In genomic region chr17:35812736-35813135, GRCm38 (mm10) we compare ENCODE assay signal across 9 mouse cellular contexts. TPM values are rescaled to one million over a fixed set of nuclear protein-coding genes. Genes with fewer than 3 reads are reported as not detected.
DNase-seq lines count a peak whose midpoint lies in the region; ATAC-seq and TF ChIP-seq lines count a peak whose summit lies in the region.
"Had no signal": no experiment of that assay in that cellular context is flagged by ENCODE, and none has a peak within 500 bp of the region (broad histone marks: within the 10 kb centered on the region; RNA-seq: fewer than 3 reads in every experiment).

No protein-coding gene starts in this region.

- no peak overlapping the region for H3K4me2 ChIP-seq in forebrain, embryonic 13.5 days
- no peak overlapping the region for H3K4me2 ChIP-seq in forebrain, postnatal 0 days (ENCODE audit: low read depth)
- no peak overlapping the region for H3K4me2 ChIP-seq in kidney, embryonic 15.5 days
- no peak overlapping the region; the same call in 1 of the 2 replicates for H3K4me2 ChIP-seq in CH12.LX (ENCODE audit: insufficient read depth, low read depth, poor library complexity, severe bottlenecking)
- no peak overlapping the region for H3K4me2 ChIP-seq in limb, embryonic 13.5 days (replicated peaks)

- no peaks in the 10 kb centered on the region for H3K79me2 ChIP-seq in CH12.LX (replicated peaks; ENCODE audit: control insufficient read depth, extremely low read depth, insufficient read depth, poor library complexity, severe bottlenecking)

- no peak for DNase-seq in forebrain, postnatal 0 days
- no peak for DNase-seq in kidney, postnatal 10 days
- no peak for DNase-seq in CH12.LX (ENCODE audit: extremely low read depth)
- no peak for DNase-seq in ovary, postnatal 36 days (ENCODE audit: low spot score)
- DNase-seq: cerebellum, adult 8-10 months had no signal

- H3K36me3 ChIP-seq in forebrain, embryonic 13.5 days (ENCODE audit: poor library complexity, severe bottlenecking), result no peaks in the 10 kb centered on the region
- H3K36me3 ChIP-seq in forebrain, postnatal 0 days (ENCODE audit: insufficient read depth), result no peaks in the 10 kb centered on the region
- H3K36me3 ChIP-seq in kidney, embryonic 15.5 days, result no peaks in the 10 kb centered on the region
- no peaks in the 10 kb centered on the region for H3K36me3 ChIP-seq in CH12.LX (replicated peaks in 1 of 2; ENCODE audit: control insufficient read depth in 1 of 2, insufficient read depth in 1 of 2, low read length in 1 of 2)
- no peaks in the 10 kb centered on the region for H3K36me3 ChIP-seq in limb, embryonic 13.5 days

- TF ChIP-seq RAD21 in CH12.LX (IDR thresholded peaks at IDR 0.05; ENCODE audit: low read depth, low read length), result no peak

- dilution Hi-C loops in CH12.LX (cut with MboI; ENCODE audit: extremely low pct_ligation_motif_present, extremely low pct_unique_long_range_greater_than_20kb, low sequenced_read_pairs), result no loop called here

- H3K27ac ChIP-seq in forebrain, embryonic 13.5 days, result peak overlapping the region; percentile 57
- no peak overlapping the region for H3K27ac ChIP-seq in forebrain, postnatal 0 days (ENCODE audit: low read depth, low read length)
- peak overlapping the region; percentile 69 for H3K27ac ChIP-seq in kidney, embryonic 15.5 days
- peak overlapping the region; percentile 46 for H3K27ac ChIP-seq in CH12.LX (ENCODE audit: insufficient read depth, low read depth)
- H3K27ac ChIP-seq in limb, embryonic 13.5 days, result peak overlapping the region; percentile 81

- no peaks in the 10 kb centered on the region for H3K27me3 ChIP-seq in forebrain, embryonic 13.5 days
- no peaks in the 10 kb centered on the region for H3K27me3 ChIP-seq in forebrain, postnatal 0 days (ENCODE audit: insufficient read depth, low read length)
- no peaks in the 10 kb centered on the region for H3K27me3 ChIP-seq in kidney, embryonic 15.5 days
- no peaks in the 10 kb centered on the region for H3K27me3 ChIP-seq in CH12.LX (replicated peaks)
- H3K27me3 ChIP-seq in limb, embryonic 13.5 days, result no peaks in the 10 kb centered on the region

- no peak for TF ChIP-seq EP300 in CH12.LX (IDR thresholded peaks at IDR 0.05; ENCODE audit: low read length)

- H3K9me3 ChIP-seq in forebrain, embryonic 13.5 days (replicated peaks), result no peaks in the 10 kb centered on the region
- no peaks in the 10 kb centered on the region for H3K9me3 ChIP-seq in forebrain, postnatal 0 days (ENCODE audit: low read length)
- no peaks in the 10 kb centered on the region for H3K9me3 ChIP-seq in kidney, embryonic 15.5 days (replicated peaks)
- no peaks in the 10 kb centered on the region for H3K9me3 ChIP-seq in CH12.LX (replicated peaks; ENCODE audit: low read length)
- no peaks in the 10 kb centered on the region for H3K9me3 ChIP-seq in limb, embryonic 13.5 days

- no peak for ATAC-seq in forebrain, embryonic 13.5 days
- no peak for ATAC-seq in forebrain, postnatal 0 days
- peak; percentile 7; the same call in 1 of the 2 replicates for ATAC-seq in kidney, embryonic 15.5 days (replicated peaks; ENCODE audit: low FRiP score)
- no peak for ATAC-seq in limb, embryonic 13.5 days (ENCODE audit: low FRiP score, low read depth)
- ATAC-seq in erythroblast, adult 5-6 weeks (replicated peaks; ENCODE audit: low FRiP score, poor library complexity, severe bottlenecking), result no peak

- no peak for TF ChIP-seq CTCF in forebrain, postnatal 0 days (IDR thresholded peaks at IDR 0.05; ENCODE audit: low read depth)
- TF ChIP-seq CTCF in CH12.LX (conservative IDR thresholded peaks at IDR 0.05 in 1 of 2, IDR thresholded peaks at IDR 0.05 in 1 of 2; ENCODE audit: low read depth in 2 of 2, low read length in 2 of 2), result no peak

- TF ChIP-seq POLR2A in CH12.LX (IDR thresholded peaks at IDR 0.05; ENCODE audit: low read depth, low read length), result no peak

- peaks cover 9% of the 10 kb centered on the region; the same call in 1 of the 2 replicates for H3K4me1 ChIP-seq in forebrain, embryonic 13.5 days
- H3K4me1 ChIP-seq in forebrain, postnatal 0 days (ENCODE audit: insufficient read depth), result no peaks in the 10 kb centered on the region
- H3K4me1 ChIP-seq in kidney, embryonic 15.5 days, result peaks cover 46% of the 10 kb centered on the region
- H3K4me1 ChIP-seq in CH12.LX (ENCODE audit: control insufficient read depth in 1 of 2, insufficient read depth in 2 of 2), result peaks cover 25 to 41% of the 10 kb centered on the region in 2 experiments
- peaks cover 50% of the 10 kb centered on the region for H3K4me1 ChIP-seq in limb, embryonic 13.5 days

- WGBS in forebrain, embryonic 13.5 days, result 71% methylated on average over 6 of the region's 6 CpGs
- 67% methylated on average over 6 of the region's 6 CpGs for WGBS in forebrain, postnatal 0 days
- WGBS in kidney, embryonic 15.5 days, result 53% methylated on average over 6 of the region's 6 CpGs
- 67% methylated on average over 6 of the region's 6 CpGs for WGBS in limb, embryonic 13.5 days

- in situ Hi-C loops in CH12.LX (cut with MboI; ENCODE audit: low pct_ligation_motif_present, low pct_unique_long_range_greater_than_20kb, low sequenced_read_pairs), result no loop called here

- H3K4me3 ChIP-seq in forebrain, embryonic 13.5 days, result no peak overlapping the region
- no peak overlapping the region for H3K4me3 ChIP-seq in forebrain, postnatal 0 days (ENCODE audit: low read depth, low read length)
- H3K4me3 ChIP-seq in kidney, embryonic 15.5 days (replicated peaks), result no peak overlapping the region
- H3K4me3 ChIP-seq in CH12.LX (replicated peaks in 1 of 3; ENCODE audit: low read depth in 2 of 3, low read length in 2 of 3, poor library complexity in 1 of 3), result no peak overlapping the region
- no peak overlapping the region for H3K4me3 ChIP-seq in limb, embryonic 13.5 days

- H3K9ac ChIP-seq in forebrain, embryonic 13.5 days, result no peak overlapping the region
- H3K9ac ChIP-seq in forebrain, postnatal 0 days, result no peak overlapping the region
- H3K9ac ChIP-seq in kidney, embryonic 15.5 days, result no peak overlapping the region
- no peak overlapping the region for H3K9ac ChIP-seq in CH12.LX (ENCODE audit: insufficient read depth, low read depth)
- H3K9ac ChIP-seq in limb, embryonic 13.5 days, result no peak overlapping the region

RNA-seq across cellular contexts. Expression of gene Ier3, which starts 8.7 kb away (rescaled TPM):
- 4.5 and 5.2 TPM in 2 replicates for polyA plus RNA-seq in forebrain, embryonic 13.5 days (2015; fragmentation: Nextera tagmentation; extraction: Ambion mirVana)
- total RNA-seq in forebrain, postnatal 0 days (2014; rRNA removed), result 8.9 and 9.0 TPM in 2 replicates
- polyA plus RNA-seq in forebrain, postnatal 0 days (2015; fragmentation: Nextera tagmentation; extraction: Ambion mirVana), result 13.0 and 13.1 TPM in 2 replicates
- 25.3 and 25.4 TPM in 2 replicates for polyA plus RNA-seq in kidney, embryonic 15.5 days (2015; fragmentation: Nextera tagmentation; extraction: Ambion mirVana)
- total RNA-seq in CH12.LX (2012; rRNA removed) (16.5 and 27.2 TPM in 2 replicates), CH12.LX (2014; rRNA removed) (13.9 and 15.0 TPM in 2 replicates)
- 12.4 and 12.6 TPM in 2 replicates for polyA plus RNA-seq in CH12.LX (2012; ENCODE audit: insufficient read length, low read depth)
- 13.7 and 14.7 TPM in 2 replicates for polyA plus RNA-seq in limb, embryonic 13.5 days (2015; fragmentation: Nextera tagmentation; extraction: Ambion mirVana)
- 7.5 and 11.9 TPM in 2 replicates for total RNA-seq in erythroblast, adult 5-6 weeks (2015; ENCODE audit: low replicate concordance)
- 2.1 and 8.0 TPM in 2 replicates for total RNA-seq in erythroblast, adult 5-6 weeks (2017; ENCODE audit: low replicate concordance)

RNA-seq across cellular contexts. Expression of gene Flot1, which starts 10.3 kb away (rescaled TPM):
- 57.0 and 57.7 TPM in 2 replicates for polyA plus RNA-seq in forebrain, embryonic 13.5 days (2015; fragmentation: Nextera tagmentation; extraction: Ambion mirVana)
- 90.4 and 103 TPM in 2 replicates for total RNA-seq in forebrain, postnatal 0 days (2014; rRNA removed)
- polyA plus RNA-seq in forebrain, postnatal 0 days (2015; fragmentation: Nextera tagmentation; extraction: Ambion mirVana), result 104 and 113 TPM in 2 replicates
- 42.3 and 44.6 TPM in 2 replicates for polyA plus RNA-seq in kidney, embryonic 15.5 days (2015; fragmentation: Nextera tagmentation; extraction: Ambion mirVana)
- total RNA-seq in CH12.LX (2012; rRNA removed), result 14.2 and 21.6 TPM in 2 replicates
- 12.8 and 16.3 TPM in 2 replicates for total RNA-seq in CH12.LX (2014; rRNA removed)
- 17.6 and 18.9 TPM in 2 replicates for polyA plus RNA-seq in CH12.LX (2012; ENCODE audit: insufficient read length, low read depth)
- polyA plus RNA-seq in limb, embryonic 13.5 days (2015; fragmentation: Nextera tagmentation; extraction: Ambion mirVana), result 50.2 and 57.5 TPM in 2 replicates
- total RNA-seq in erythroblast, adult 5-6 weeks (2015; ENCODE audit: low replicate concordance), result 20.9 and 37.8 TPM in 2 replicates
- 26.1 and 57.7 TPM in 2 replicates for total RNA-seq in erythroblast, adult 5-6 weeks (2017; ENCODE audit: low replicate concordance)

RNA-seq across cellular contexts. Expression of gene Tubb5, which starts 25.4 kb away (rescaled TPM):
- 1,790 and 1,841 TPM in 2 replicates for polyA plus RNA-seq in forebrain, embryonic 13.5 days (2015; fragmentation: Nextera tagmentation; extraction: Ambion mirVana)
- 3,707 and 3,724 TPM in 2 replicates for total RNA-seq in forebrain, postnatal 0 days (2014; rRNA removed)
- 2,151 and 2,226 TPM in 2 replicates for polyA plus RNA-seq in forebrain, postnatal 0 days (2015; fragmentation: Nextera tagmentation; extraction: Ambion mirVana)
- 951 and 997 TPM in 2 replicates for polyA plus RNA-seq in kidney, embryonic 15.5 days (2015; fragmentation: Nextera tagmentation; extraction: Ambion mirVana)
- total RNA-seq in CH12.LX (2012; rRNA removed) (1,014 and 1,058 TPM in 2 replicates), CH12.LX (2014; rRNA removed) (1,031 and 1,121 TPM in 2 replicates)
- polyA plus RNA-seq in CH12.LX (2012; ENCODE audit: insufficient read length, low read depth), result 962 and 1,053 TPM in 2 replicates
- polyA plus RNA-seq in limb, embryonic 13.5 days (2015; fragmentation: Nextera tagmentation; extraction: Ambion mirVana), result 1,168 and 1,170 TPM in 2 replicates
- 243 and 249 TPM in 2 replicates for total RNA-seq in erythroblast, adult 5-6 weeks (2015; ENCODE audit: low replicate concordance)
- total RNA-seq in erythroblast, adult 5-6 weeks (2017; ENCODE audit: low replicate concordance), result 216 and 335 TPM in 2 replicates

RNA-seq across cellular contexts. Expression of gene Mdc1, which starts 28.6 kb away (rescaled TPM):
- polyA plus RNA-seq in forebrain, embryonic 13.5 days (2015; fragmentation: Nextera tagmentation; extraction: Ambion mirVana), result 15.1 and 18.4 TPM in 2 replicates
- total RNA-seq in forebrain, postnatal 0 days (2014; rRNA removed), result 15.3 and 20.4 TPM in 2 replicates
- 3.0 and 4.4 TPM in 2 replicates for polyA plus RNA-seq in forebrain, postnatal 0 days (2015; fragmentation: Nextera tagmentation; extraction: Ambion mirVana)
- 16.5 TPM in 2 replicates for polyA plus RNA-seq in kidney, embryonic 15.5 days (2015; fragmentation: Nextera tagmentation; extraction: Ambion mirVana)
- total RNA-seq in CH12.LX (2012; rRNA removed) (8.2 and 8.5 TPM in 2 replicates), CH12.LX (2014; rRNA removed) (2.4 and 3.3 TPM in 2 replicates)
- 14.4 and 15.7 TPM in 2 replicates for polyA plus RNA-seq in CH12.LX (2012; ENCODE audit: insufficient read length, low read depth)
- 13.5 and 15.5 TPM in 2 replicates for polyA plus RNA-seq in limb, embryonic 13.5 days (2015; fragmentation: Nextera tagmentation; extraction: Ambion mirVana)
- 20.4 and 30.9 TPM in 2 replicates for total RNA-seq in erythroblast, adult 5-6 weeks (2015; ENCODE audit: low replicate concordance)
- total RNA-seq in erythroblast, adult 5-6 weeks (2017; ENCODE audit: low replicate concordance), result 12.4 and 16.4 TPM in 2 replicates

RNA-seq across cellular contexts. Expression of gene Nrm, which starts 48.4 kb away (rescaled TPM):
- polyA plus RNA-seq in forebrain, embryonic 13.5 days (2015; fragmentation: Nextera tagmentation; extraction: Ambion mirVana), result 41.3 and 47.9 TPM in 2 replicates
- 6.1 and 9.7 TPM in 2 replicates for total RNA-seq in forebrain, postnatal 0 days (2014; rRNA removed)
- 13.1 and 15.6 TPM in 2 replicates for polyA plus RNA-seq in forebrain, postnatal 0 days (2015; fragmentation: Nextera tagmentation; extraction: Ambion mirVana)
- polyA plus RNA-seq in kidney, embryonic 15.5 days (2015; fragmentation: Nextera tagmentation; extraction: Ambion mirVana), result 58.0 and 65.7 TPM in 2 replicates
- total RNA-seq in CH12.LX (2012; rRNA removed), result 12.5 and 16.7 TPM in 2 replicates
- 10.0 and 12.1 TPM in 2 replicates for total RNA-seq in CH12.LX (2014; rRNA removed)
- 14.0 and 15.4 TPM in 2 replicates for polyA plus RNA-seq in CH12.LX (2012; ENCODE audit: insufficient read length, low read depth)
- 54.9 and 55.1 TPM in 2 replicates for polyA plus RNA-seq in limb, embryonic 13.5 days (2015; fragmentation: Nextera tagmentation; extraction: Ambion mirVana)
- total RNA-seq in erythroblast, adult 5-6 weeks (2015; ENCODE audit: low replicate concordance), result 12.9 and 15.0 TPM in 2 replicates
- total RNA-seq in erythroblast, adult 5-6 weeks (2017; ENCODE audit: low replicate concordance), result 3.2 and 20.0 TPM in 2 replicates
